Comparison of ENCODE assay signal across 8 mouse cellular contexts in genomic region chr2:109746223-109746622, GRCm38 (mm10).
"Had no signal": no experiment of that assay in that cellular context is flagged by ENCODE, and none has a peak within 500 bp of the region (broad histone marks: within the 10 kb centered on the region; RNA-seq: fewer than 3 reads in every experiment).

No protein-coding gene starts in this region.

- DNase-seq: kidney, adult 2 months; kidney, postnatal 25 days; layer of hippocampus, adult 9-11 months; liver, embryonic 13.5 days; lung, adult 2 months; lung, postnatal 14 days; thymus, adult 18-20 months; thymus, postnatal 36 days had no signal
